Mouse (Mus musculus): ENCODE measurements around the gene Camkmt. TPM values are rescaled to one million over a fixed set of nuclear protein-coding genes. Genes with fewer than 3 reads are reported as not detected.

Gene Camkmt
- total RNA-seq, 2 experiments from 2014 or later: 1.5 to 2.3 TPM

- no peak for ATAC-seq (replicated peaks; ENCODE audit: low FRiP score, poor library complexity, severe bottlenecking)
Observed at GRCm38 (mm10) chr17:85266831-85267422, 176.6 kb downstream of the Camkmt start.

- no peak for ATAC-seq (replicated peaks; ENCODE audit: low FRiP score, poor library complexity, severe bottlenecking)
Observed at GRCm38 (mm10) chr17:85271466-85272175, 181.3 kb downstream of the Camkmt start.

- no peak for ATAC-seq (replicated peaks; ENCODE audit: low FRiP score, poor library complexity, severe bottlenecking)
Observed at GRCm38 (mm10) chr17:85279720-85280119, 189.4 kb downstream of the Camkmt start.

GRCm38 (mm10) chr17:85282447-85282846 is 192.1 kb downstream of the Camkmt start:
- no peak for ATAC-seq (replicated peaks; ENCODE audit: low FRiP score, poor library complexity, severe bottlenecking)

GRCm38 (mm10) chr17:85291154-85291553 is 200.8 kb downstream of the Camkmt start:
- ATAC-seq (replicated peaks; ENCODE audit: low FRiP score, poor library complexity, severe bottlenecking): no peak

GRCm38 (mm10) chr17:85291601-85292000 is 201.2 kb downstream of the Camkmt start:
- no peak for ATAC-seq (replicated peaks; ENCODE audit: low FRiP score, poor library complexity, severe bottlenecking)

GRCm38 (mm10) chr17:85292276-85292675 is 201.9 kb downstream of the Camkmt start:
- ATAC-seq (replicated peaks; ENCODE audit: low FRiP score, poor library complexity, severe bottlenecking): no peak

- no peak for ATAC-seq (replicated peaks; ENCODE audit: low FRiP score, poor library complexity, severe bottlenecking)
Observed at GRCm38 (mm10) chr17:85303686-85304085, 213.3 kb downstream of the Camkmt start.

GRCm38 (mm10) chr17:85308566-85308965 is 218.2 kb downstream of the Camkmt start:
- ATAC-seq (replicated peaks; ENCODE audit: low FRiP score, poor library complexity, severe bottlenecking): no peak

- no peak for ATAC-seq (replicated peaks; ENCODE audit: low FRiP score, poor library complexity, severe bottlenecking)
Observed at GRCm38 (mm10) chr17:85309046-85309445, 218.7 kb downstream of the Camkmt start.

GRCm38 (mm10) chr17:85311348-85311747 is 221.0 kb downstream of the Camkmt start:
- no peak for ATAC-seq (replicated peaks; ENCODE audit: low FRiP score, poor library complexity, severe bottlenecking)

GRCm38 (mm10) chr17:85318401-85318800 is 228.0 kb downstream of the Camkmt start:
- no peak for ATAC-seq (replicated peaks; ENCODE audit: low FRiP score, poor library complexity, severe bottlenecking)

GRCm38 (mm10) chr17:85319779-85320300 is 229.5 kb downstream of the Camkmt start:
- no peak for ATAC-seq (replicated peaks; ENCODE audit: low FRiP score, poor library complexity, severe bottlenecking)

- ATAC-seq (replicated peaks; ENCODE audit: low FRiP score, poor library complexity, severe bottlenecking): no peak
Observed at GRCm38 (mm10) chr17:85328901-85329300, 238.5 kb downstream of the Camkmt start.

GRCm38 (mm10) chr17:85335464-85335863 is 245.1 kb downstream of the Camkmt start:
- ATAC-seq (replicated peaks; ENCODE audit: low FRiP score, poor library complexity, severe bottlenecking): no peak

GRCm38 (mm10) chr17:85337666-85338065 is 247.3 kb downstream of the Camkmt start:
- ATAC-seq (replicated peaks; ENCODE audit: low FRiP score, poor library complexity, severe bottlenecking): no peak

- ATAC-seq (replicated peaks; ENCODE audit: low FRiP score, poor library complexity, severe bottlenecking): no peak
Observed at GRCm38 (mm10) chr17:85341134-85341700, 250.9 kb downstream of the Camkmt start.

- ATAC-seq (replicated peaks; ENCODE audit: low FRiP score, poor library complexity, severe bottlenecking): no peak
Observed at GRCm38 (mm10) chr17:85342471-85342870, 252.1 kb downstream of the Camkmt start.

GRCm38 (mm10) chr17:85343435-85343834 is 253.1 kb downstream of the Camkmt start:
- no peak for ATAC-seq (replicated peaks; ENCODE audit: low FRiP score, poor library complexity, severe bottlenecking)

- ATAC-seq (replicated peaks; ENCODE audit: low FRiP score, poor library complexity, severe bottlenecking): no peak
Observed at GRCm38 (mm10) chr17:85346701-85347100, 256.3 kb downstream of the Camkmt start.

GRCm38 (mm10) chr17:85349331-85349935 is 259.1 kb downstream of the Camkmt start:
- no peak for ATAC-seq (replicated peaks; ENCODE audit: low FRiP score, poor library complexity, severe bottlenecking)

Measured in erythroblast, adult 5-6 weeks (primary cell).